Mouse (Mus musculus): ENCODE data around the gene Hmcn2. TPM values are rescaled to one million over a fixed set of nuclear protein-coding genes. Genes with fewer than 3 reads are reported as not detected.

The Hmcn2 gene
- polyA plus RNA-seq, 1 experiment = 4.1 TPM

DNA sequence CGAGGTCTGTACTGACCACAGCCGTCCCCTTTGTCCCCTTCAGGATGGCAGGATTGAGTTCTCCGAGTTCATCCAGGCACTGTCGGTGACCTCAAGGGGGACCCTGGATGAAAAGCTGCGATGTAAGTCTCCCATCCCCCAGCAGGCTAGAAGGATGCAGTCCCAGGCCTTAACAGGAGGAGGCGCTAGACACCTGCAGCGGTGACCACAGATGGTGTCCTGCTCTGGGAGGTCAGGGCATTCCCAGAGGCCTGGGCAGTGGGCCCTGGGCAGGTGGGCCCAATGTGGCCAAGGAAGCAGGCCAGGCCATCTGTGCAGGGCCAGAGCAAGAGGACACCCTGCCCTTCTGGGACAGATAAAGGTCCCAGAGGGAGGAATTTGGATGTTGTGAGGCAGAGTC is 31.9 kb upstream of the Hmcn2 start:
- Histone ChIP-seq H3K36me3 (ENCODE audit: control insufficient read depth, insufficient read depth) (peaks cover 55% of the 10 kb centered on the region), H3K79me3 (ENCODE audit: low read depth) (no peaks in the 10 kb centered on the region), H3ac (ENCODE audit: control insufficient read depth, insufficient read length, low read depth) (no peak overlapping the region), H3K4me3 (ENCODE audit: insufficient read depth, poor library complexity, severe bottlenecking) (no peak overlapping the region), H3K79me2 (ENCODE audit: control insufficient read depth, insufficient read depth) (no peaks in the 10 kb centered on the region), H3K27me3 (ENCODE audit: control insufficient read depth, insufficient read depth, insufficient read length) (no peaks in the 10 kb centered on the region)
- TF ChIP-seq CTCF (IDR thresholded peaks at IDR 0.05; ENCODE audit: control insufficient read depth, insufficient read depth, insufficient read length) (no peak), FOSL1 (IDR thresholded peaks at IDR 0.05; ENCODE audit: insufficient read depth, low read length, poor library complexity, severe bottlenecking) (no peak), USF1 (IDR thresholded peaks at IDR 0.05; ENCODE audit: low read depth) (no peak), MYOG (IDR thresholded peaks at IDR 0.05; ENCODE audit: control insufficient read depth, extremely low read depth, insufficient read length) (no peak), MAX (IDR thresholded peaks at IDR 0.05) (no peak), CEBPB (IDR thresholded peaks at IDR 0.05; ENCODE audit: low read depth) (no peak), MYOD1 (IDR thresholded peaks at IDR 0.05; ENCODE audit: control insufficient read depth, insufficient read length, low read depth) (no peak)

DNA sequence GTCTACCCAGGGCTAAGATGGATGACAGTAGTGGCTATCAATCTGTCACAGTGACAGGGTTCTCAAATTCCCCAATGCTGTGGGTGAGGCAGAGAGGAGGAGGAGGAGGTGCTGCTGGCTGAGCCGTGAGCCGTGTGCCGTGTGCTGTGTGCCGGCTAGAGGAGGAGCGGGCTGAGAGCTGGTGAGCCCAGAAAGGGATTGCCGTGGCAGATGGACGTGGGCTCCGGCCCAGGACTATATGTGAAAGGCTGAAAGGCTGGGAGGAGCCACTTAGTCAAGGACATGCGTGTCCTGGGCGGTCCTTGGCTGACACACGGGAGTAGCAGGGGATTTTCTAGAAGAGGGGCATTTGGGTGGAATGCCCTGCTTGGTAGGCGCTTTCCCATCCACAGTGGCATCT is 31.3 kb upstream of the Hmcn2 start:
- H3K4me3 ChIP-seq (ENCODE audit: insufficient read depth, poor library complexity, severe bottlenecking) = no peak overlapping the region
- TF ChIP-seq CTCF (IDR thresholded peaks at IDR 0.05; ENCODE audit: control insufficient read depth, insufficient read depth, insufficient read length) = no peak
- TF ChIP-seq MYOG (IDR thresholded peaks at IDR 0.05; ENCODE audit: control insufficient read depth, extremely low read depth, insufficient read length) = no peak
- no peak for TF ChIP-seq FOSL1 (IDR thresholded peaks at IDR 0.05; ENCODE audit: insufficient read depth, low read length, poor library complexity, severe bottlenecking)
- TF ChIP-seq CEBPB (IDR thresholded peaks at IDR 0.05; ENCODE audit: low read depth) = no peak
- no peak for TF ChIP-seq MYOD1 (IDR thresholded peaks at IDR 0.05; ENCODE audit: control insufficient read depth, insufficient read length, low read depth)
- no peak for TF ChIP-seq USF1 (IDR thresholded peaks at IDR 0.05; ENCODE audit: low read depth)
- TF ChIP-seq MAX (IDR thresholded peaks at IDR 0.05) = no peak
- H3K36me3 ChIP-seq (ENCODE audit: control insufficient read depth, insufficient read depth) = peaks cover 55% of the 10 kb centered on the region
- H3K27me3 ChIP-seq (ENCODE audit: control insufficient read depth, insufficient read depth, insufficient read length) = no peaks in the 10 kb centered on the region
- H3K79me2 ChIP-seq (ENCODE audit: control insufficient read depth, insufficient read depth) = no peaks in the 10 kb centered on the region
- no peaks in the 10 kb centered on the region for H3K79me3 ChIP-seq (ENCODE audit: low read depth)
- H3ac ChIP-seq (ENCODE audit: control insufficient read depth, insufficient read length, low read depth) = no peak overlapping the region

DNA sequence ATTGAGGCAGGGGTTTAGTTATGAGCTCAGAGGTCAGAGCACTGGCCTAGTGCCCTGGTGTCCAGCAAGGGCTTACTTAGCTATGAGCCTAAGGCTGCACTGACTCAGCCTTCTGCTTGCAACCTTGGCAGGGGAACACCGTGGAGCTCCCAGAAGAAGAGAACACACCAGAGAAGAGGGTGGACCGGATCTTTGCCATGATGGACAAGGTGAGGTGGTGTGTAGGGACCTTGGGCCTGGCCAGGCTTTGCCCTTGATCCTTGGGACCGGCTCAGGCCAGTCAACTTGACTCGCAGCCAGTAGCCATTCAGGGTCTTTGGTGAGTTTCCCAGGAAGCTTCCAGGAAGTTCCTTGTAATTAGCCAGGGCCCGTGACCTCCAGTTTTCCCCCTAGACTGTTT is 29.7 kb upstream of the Hmcn2 start:
- H3K4me3 ChIP-seq (ENCODE audit: insufficient read depth, poor library complexity, severe bottlenecking) = no peak overlapping the region
- H3ac ChIP-seq (ENCODE audit: control insufficient read depth, insufficient read length, low read depth) = no peak overlapping the region
- no peaks in the 10 kb centered on the region for H3K79me2 ChIP-seq (ENCODE audit: control insufficient read depth, insufficient read depth)
- TF ChIP-seq MYOD1 (IDR thresholded peaks at IDR 0.05; ENCODE audit: control insufficient read depth, insufficient read length, low read depth) (no peak), MYOG (IDR thresholded peaks at IDR 0.05; ENCODE audit: control insufficient read depth, extremely low read depth, insufficient read length) (no peak), CTCF (IDR thresholded peaks at IDR 0.05; ENCODE audit: control insufficient read depth, insufficient read depth, insufficient read length) (no peak), USF1 (IDR thresholded peaks at IDR 0.05; ENCODE audit: low read depth) (no peak), MAX (IDR thresholded peaks at IDR 0.05) (no peak), CEBPB (IDR thresholded peaks at IDR 0.05; ENCODE audit: low read depth) (no peak), FOSL1 (IDR thresholded peaks at IDR 0.05; ENCODE audit: insufficient read depth, low read length, poor library complexity, severe bottlenecking) (no peak)
- no peaks in the 10 kb centered on the region for H3K27me3 ChIP-seq (ENCODE audit: control insufficient read depth, insufficient read depth, insufficient read length)
- H3K36me3 ChIP-seq (ENCODE audit: control insufficient read depth, insufficient read depth) = peaks cover 66% of the 10 kb centered on the region
- no peaks in the 10 kb centered on the region for H3K79me3 ChIP-seq (ENCODE audit: low read depth)

DNA sequence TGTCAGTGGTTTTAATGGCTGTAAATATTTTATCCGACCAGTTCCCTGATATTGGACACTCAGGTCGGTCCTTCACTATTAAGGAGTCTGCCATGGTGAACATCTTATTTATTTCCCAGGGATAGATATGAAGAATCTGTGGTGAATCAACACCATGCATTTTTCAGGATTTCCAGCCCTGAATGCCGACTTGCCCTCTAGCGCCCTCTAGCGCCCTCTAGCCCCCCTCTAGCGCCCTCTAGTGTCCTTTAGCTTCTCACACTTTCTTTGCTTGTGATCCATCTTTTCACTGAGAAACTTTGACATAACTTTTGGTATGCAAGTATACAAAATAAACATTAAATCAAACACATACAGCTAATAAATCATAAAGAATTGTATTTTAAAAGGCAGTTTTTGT is 22.8 kb upstream of the Hmcn2 start:
- Histone ChIP-seq H3K79me2 (ENCODE audit: control insufficient read depth, insufficient read depth) (no peaks in the 10 kb centered on the region), H3K36me3 (ENCODE audit: control insufficient read depth, insufficient read depth) (peaks cover 51% of the 10 kb centered on the region), H3K27me3 (ENCODE audit: control insufficient read depth, insufficient read depth, insufficient read length) (no peaks in the 10 kb centered on the region), H3K4me3 (ENCODE audit: insufficient read depth, poor library complexity, severe bottlenecking) (no peak overlapping the region), H3K79me3 (ENCODE audit: low read depth) (no peaks in the 10 kb centered on the region), H3ac (ENCODE audit: control insufficient read depth, insufficient read length, low read depth) (no peak overlapping the region)
- TF ChIP-seq MYOG (IDR thresholded peaks at IDR 0.05; ENCODE audit: control insufficient read depth, extremely low read depth, insufficient read length) = no peak
- peak; percentile 99 for TF ChIP-seq CTCF (IDR thresholded peaks at IDR 0.05; ENCODE audit: control insufficient read depth, insufficient read depth, insufficient read length)
- no peak for TF ChIP-seq USF1 (IDR thresholded peaks at IDR 0.05; ENCODE audit: low read depth)

DNA sequence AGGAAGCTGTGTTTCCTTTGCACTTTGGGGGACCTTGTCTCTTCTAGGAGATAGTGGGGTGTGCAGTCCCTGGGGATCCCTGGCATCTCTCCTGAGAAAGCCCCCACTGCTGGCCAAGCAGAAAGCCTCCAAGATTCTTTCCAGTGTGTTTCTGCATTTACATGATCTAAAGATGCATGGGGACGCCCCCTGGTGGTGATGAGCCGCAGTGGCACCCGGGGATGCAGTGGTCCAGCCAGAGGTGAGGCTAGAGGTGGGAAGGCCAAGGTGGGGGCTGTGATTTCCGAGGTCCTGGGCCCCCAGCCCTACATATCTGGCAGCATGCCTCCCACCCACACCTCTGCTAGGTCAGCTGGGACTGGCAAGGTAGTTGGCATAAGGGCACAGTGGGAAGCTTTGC is 19.2 kb upstream of the Hmcn2 start:
- H3K79me3 ChIP-seq (ENCODE audit: low read depth) = no peaks in the 10 kb centered on the region
- TF ChIP-seq CTCF (IDR thresholded peaks at IDR 0.05; ENCODE audit: control insufficient read depth, insufficient read depth, insufficient read length) = peak; percentile 84
- TF ChIP-seq MYOG (IDR thresholded peaks at IDR 0.05; ENCODE audit: control insufficient read depth, extremely low read depth, insufficient read length) = no peak
- TF ChIP-seq MYOD1 (IDR thresholded peaks at IDR 0.05; ENCODE audit: control insufficient read depth, insufficient read length, low read depth) = no peak
- no peak overlapping the region for H3ac ChIP-seq (ENCODE audit: control insufficient read depth, insufficient read length, low read depth)
- H3K4me3 ChIP-seq (ENCODE audit: insufficient read depth, poor library complexity, severe bottlenecking) = no peak overlapping the region
- H3K36me3 ChIP-seq (ENCODE audit: control insufficient read depth, insufficient read depth) = peaks cover 24% of the 10 kb centered on the region
- H3K79me2 ChIP-seq (ENCODE audit: control insufficient read depth, insufficient read depth) = no peaks in the 10 kb centered on the region
- no peaks in the 10 kb centered on the region for H3K27me3 ChIP-seq (ENCODE audit: control insufficient read depth, insufficient read depth, insufficient read length)

DNA sequence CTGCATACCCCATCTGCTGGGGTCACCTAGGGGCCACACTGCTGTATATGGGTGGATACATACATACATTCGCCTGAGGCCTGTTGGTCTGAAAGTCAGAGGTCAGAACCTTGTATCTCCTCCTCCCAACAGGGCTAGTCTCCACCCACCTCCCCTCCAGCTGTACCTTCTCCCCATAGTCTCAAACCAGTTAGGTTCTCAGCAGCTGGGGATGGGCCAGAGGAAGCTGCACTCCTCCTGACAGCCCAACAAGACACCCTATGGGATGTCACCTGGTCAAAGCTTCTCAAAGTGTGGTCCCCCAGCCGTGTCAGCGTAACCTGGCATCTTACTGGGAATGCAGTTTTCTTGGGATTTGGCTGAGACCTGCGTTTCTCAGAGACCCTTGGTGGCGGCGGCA is 17.8 kb upstream of the Hmcn2 start:
- Histone ChIP-seq H3K27me3 (ENCODE audit: control insufficient read depth, insufficient read depth, insufficient read length) (no peaks in the 10 kb centered on the region), H3ac (ENCODE audit: control insufficient read depth, insufficient read length, low read depth) (no peak overlapping the region), H3K79me3 (ENCODE audit: low read depth) (no peaks in the 10 kb centered on the region), H3K4me3 (ENCODE audit: insufficient read depth, poor library complexity, severe bottlenecking) (no peak overlapping the region), H3K36me3 (ENCODE audit: control insufficient read depth, insufficient read depth) (peaks cover 21% of the 10 kb centered on the region), H3K79me2 (ENCODE audit: control insufficient read depth, insufficient read depth) (no peaks in the 10 kb centered on the region)
- TF ChIP-seq CTCF (IDR thresholded peaks at IDR 0.05; ENCODE audit: control insufficient read depth, insufficient read depth, insufficient read length) (no peak), CEBPB (IDR thresholded peaks at IDR 0.05; ENCODE audit: low read depth) (no peak), FOSL1 (IDR thresholded peaks at IDR 0.05; ENCODE audit: insufficient read depth, low read length, poor library complexity, severe bottlenecking) (no peak), MYOD1 (IDR thresholded peaks at IDR 0.05; ENCODE audit: control insufficient read depth, insufficient read length, low read depth) (no peak), MYOG (IDR thresholded peaks at IDR 0.05; ENCODE audit: control insufficient read depth, extremely low read depth, insufficient read length) (no peak), MAX (IDR thresholded peaks at IDR 0.05) (no peak), USF1 (IDR thresholded peaks at IDR 0.05; ENCODE audit: low read depth) (no peak)

All from C2C12 (cell line).